Mouse (Mus musculus): ENCODE measurements around the gene Dyrk1a.

Dyrk1a gene

GRCm38 (mm10) chr16:94569229-94570176 is at the start of gene Dyrk1a:
TSS of gene Dyrk1a (plus strand) at chr16:94570010.
- peak; percentile 100 for DNase-seq (ENCODE audit: low read depth, low spot score)

- DNase-seq (ENCODE audit: low read depth, low spot score) = no peak
These were observed 46.0 kb upstream of the Dyrk1a start for GRCm38 (mm10) chr16:94523594-94524377.

- no peak for DNase-seq (ENCODE audit: low read depth, low spot score)
These were observed 45.1 kb upstream of the Dyrk1a start for GRCm38 (mm10) chr16:94524691-94525090.

- DNase-seq (ENCODE audit: low read depth, low spot score) = peak; percentile 62
These were observed 43.9 kb upstream of the Dyrk1a start for GRCm38 (mm10) chr16:94525955-94526343.

GRCm38 (mm10) chr16:94526344-94527151 is 43.3 kb upstream of the Dyrk1a start, which contains the start of gene Vps26c:
TSS of gene Vps26c (minus strand) at chr16:94526830.
- peak; percentile 99 for DNase-seq (ENCODE audit: low read depth, low spot score)

- no peak for DNase-seq (ENCODE audit: low read depth, low spot score)
These were observed 42.7 kb upstream of the Dyrk1a start for GRCm38 (mm10) chr16:94527152-94527534.

GRCm38 (mm10) chr16:94527546-94527945 is 42.3 kb upstream of the Dyrk1a start:
- DNase-seq (ENCODE audit: low read depth, low spot score) = no peak

- no peak for DNase-seq (ENCODE audit: low read depth, low spot score)
These were observed 38.5 kb upstream of the Dyrk1a start for GRCm38 (mm10) chr16:94531268-94531667.

GRCm38 (mm10) chr16:94533679-94534078 is 36.1 kb upstream of the Dyrk1a start:
- DNase-seq (ENCODE audit: low read depth, low spot score) = no peak

- DNase-seq (ENCODE audit: low read depth, low spot score) = no peak
These were observed 34.1 kb upstream of the Dyrk1a start for GRCm38 (mm10) chr16:94535716-94536115.

- peak; percentile 89 for DNase-seq (ENCODE audit: low read depth, low spot score)
These were observed 33.2 kb upstream of the Dyrk1a start for GRCm38 (mm10) chr16:94536417-94537158.

GRCm38 (mm10) chr16:94537159-94537527 is 32.7 kb upstream of the Dyrk1a start:
- peak; percentile 70 for DNase-seq (ENCODE audit: low read depth, low spot score)

- peak; percentile 70 for DNase-seq (ENCODE audit: low read depth, low spot score)
These were observed 29.7 kb upstream of the Dyrk1a start for GRCm38 (mm10) chr16:94540140-94540539.

GRCm38 (mm10) chr16:94542898-94543297 is 26.9 kb upstream of the Dyrk1a start:
- no peak for DNase-seq (ENCODE audit: low read depth, low spot score)

GRCm38 (mm10) chr16:94544540-94545105 is 25.2 kb upstream of the Dyrk1a start:
- DNase-seq (ENCODE audit: low read depth, low spot score) = no peak

GRCm38 (mm10) chr16:94545781-94546562 is 23.8 kb upstream of the Dyrk1a start:
- no peak for DNase-seq (ENCODE audit: low read depth, low spot score)

- DNase-seq (ENCODE audit: low read depth, low spot score) = no peak
These were observed 20.0 kb upstream of the Dyrk1a start for GRCm38 (mm10) chr16:94549813-94550212.

- DNase-seq (ENCODE audit: low read depth, low spot score) = no peak
These were observed 17.9 kb upstream of the Dyrk1a start for GRCm38 (mm10) chr16:94551934-94552333.

GRCm38 (mm10) chr16:94555346-94555745 is 14.5 kb upstream of the Dyrk1a start:
- DNase-seq (ENCODE audit: low read depth, low spot score) = no peak

GRCm38 (mm10) chr16:94556228-94556627 is 13.6 kb upstream of the Dyrk1a start:
- no peak for DNase-seq (ENCODE audit: low read depth, low spot score)
